Mouse (Mus musculus) CD4-positive naive resting alpha-beta T cell, adult 76 days (primary cell): ENCODE measurements around the gene Heatr9. TPM values are rescaled to one million over a fixed set of nuclear protein-coding genes. Genes with fewer than 3 reads are reported as not detected.

Experiments used
- total RNA-seq: library from RNA; stranded (reverse); gene quantifications from one replicate; pipeline ENCODE4 v1.2.4, GENCODE M21; 2023

Gene Heatr9
- total RNA-seq = not detected

GRCm38 (mm10) chr11:83522075-83522474 is at the start of gene Heatr9:
Heatr9 (minus strand) TSS chr11:83522175.

GRCm38 (mm10) chr11:83530360-83530759 is 8.4 kb upstream of the Heatr9 start, which contains the start of gene Ccl5:
Ccl5 (minus strand) TSS chr11:83530518.

DNA sequence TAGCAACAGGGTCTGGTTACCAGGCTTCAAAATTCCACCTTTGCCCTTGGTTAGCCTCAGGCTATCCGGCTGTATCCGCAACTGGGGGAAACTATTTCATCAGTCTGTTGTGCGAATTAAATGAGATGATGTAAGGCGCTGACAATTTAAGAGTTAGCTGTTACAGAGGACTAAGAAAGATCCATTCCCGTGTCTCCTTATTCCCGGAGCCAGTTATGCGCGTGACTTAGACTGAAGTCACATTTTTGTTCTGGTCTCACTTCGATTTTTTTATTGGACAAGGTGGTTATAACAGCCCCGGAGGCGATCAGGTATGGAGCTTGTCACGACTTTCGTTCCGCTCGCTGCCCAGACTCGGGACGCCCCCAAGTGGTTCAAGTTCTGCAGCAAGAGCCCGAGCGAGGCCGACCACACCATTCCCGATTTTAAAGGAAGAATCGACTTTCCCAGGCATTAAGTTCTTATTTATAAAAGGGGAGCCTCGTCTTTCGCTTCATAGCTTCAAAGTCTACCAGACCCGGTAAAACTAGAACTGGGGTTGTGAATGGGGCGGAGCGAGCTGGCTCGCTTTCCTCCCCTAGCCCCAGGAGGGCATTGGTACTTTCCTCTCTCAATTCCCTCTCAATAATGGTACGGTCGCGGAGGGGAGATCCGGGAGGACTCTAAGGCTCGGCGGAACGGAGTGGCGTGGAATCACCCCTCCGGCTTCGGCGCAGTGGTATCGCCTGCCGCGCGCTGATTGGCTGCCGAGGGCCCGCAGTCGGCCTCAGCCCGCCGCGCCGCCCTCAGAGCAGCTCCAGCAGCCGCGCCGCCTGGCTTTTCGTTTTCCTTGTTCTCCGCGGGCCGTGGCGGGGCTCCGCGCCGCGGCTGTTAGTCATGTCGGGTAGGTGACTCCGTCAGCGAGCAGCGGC is 49.4 kb downstream of the Heatr9 start, which contains the start of gene Taf15:
Gene Taf15, plus strand, starts transcription at position 763 of the 911 bp plus-strand sequence.

DNA sequence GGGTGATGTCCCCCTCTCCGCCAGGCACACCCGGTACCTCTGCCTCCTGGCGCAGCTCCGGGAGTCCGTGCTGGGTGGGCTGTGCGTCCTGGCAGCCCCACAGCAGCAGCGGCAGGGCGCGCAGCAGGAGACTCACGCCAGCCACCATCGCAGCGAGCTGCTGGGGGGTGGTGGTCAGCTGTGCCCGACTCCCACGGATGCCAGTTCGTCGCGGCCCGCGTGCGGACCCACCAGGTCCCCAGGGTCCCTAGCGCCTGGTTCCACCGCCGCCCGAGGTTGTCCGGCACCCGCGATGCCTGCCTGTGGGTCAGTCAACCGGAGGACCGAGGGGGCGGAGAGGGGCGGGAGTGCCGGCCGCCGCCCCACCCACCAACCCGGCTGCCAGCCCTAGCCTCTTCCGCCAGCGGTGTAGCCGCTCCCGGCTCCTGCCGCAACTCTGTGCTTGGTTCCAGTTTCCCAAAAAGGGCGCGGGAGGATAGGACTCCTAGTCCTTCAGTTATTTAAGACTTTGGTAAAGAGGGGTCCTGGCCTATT is 59.2 kb downstream of the Heatr9 start, which contains the start of gene Mmp28:
Gene Mmp28, minus strand, starts transcription at position 361 of the 534 bp plus-strand sequence.

Other genes starting within 250 kb of the Heatr9 start
- 0.64 TPM for gene Slfn14, start 235.4 kb downstream of the Heatr9 start, total RNA-seq
- 80.6 TPM for gene Ap2b1, start 223.2 kb downstream of the Heatr9 start, total RNA-seq
- 14.5 TPM for gene Pex12, start 219.6 kb downstream of the Heatr9 start, total RNA-seq
- gene Rasl10b, start 113.0 kb downstream of the Heatr9 start, total RNA-seq = 0.35 TPM
- gene Gas2l2, start 92.7 kb downstream of the Heatr9 start, total RNA-seq = not detected
- not detected for gene 1700020L24Rik, start 84.5 kb downstream of the Heatr9 start, total RNA-seq
- gene Mmp28, start 59.1 kb downstream of the Heatr9 start, total RNA-seq = not detected
- 141 TPM for gene Taf15, start 49.1 kb downstream of the Heatr9 start, total RNA-seq
- 52.5 TPM for gene Ccl5, start 8.3 kb upstream of the Heatr9 start, total RNA-seq
- 0.44 TPM for gene Ccl9, start 56.5 kb upstream of the Heatr9 start, total RNA-seq
- 5.0 TPM for gene Ccl6, start 70.9 kb upstream of the Heatr9 start, total RNA-seq
- not detected for gene Rpl9-ps1, start 123.4 kb upstream of the Heatr9 start, total RNA-seq
- gene Ccl3, start 127.2 kb upstream of the Heatr9 start, total RNA-seq = 12.7 TPM
- 11.0 TPM for gene Ccl4, start 140.4 kb upstream of the Heatr9 start, total RNA-seq
- gene Wfdc17, start 181.8 kb upstream of the Heatr9 start, total RNA-seq = not detected
- not detected for gene Wfdc18, start 186.8 kb upstream of the Heatr9 start, total RNA-seq
- gene Wfdc21, start 224.8 kb upstream of the Heatr9 start, total RNA-seq = not detected
- 39.2 TPM for gene Heatr6, start 231.5 kb upstream of the Heatr9 start, total RNA-seq